Mouse (Mus musculus) liver, postnatal 0 days (tissue): Measurements from ENCODE around the gene Rnf187. TPM values are rescaled to one million over a fixed set of nuclear protein-coding genes. Genes with fewer than 3 reads are reported as not detected.
A peak's percentile ranks its signal among the peaks of the same experiment; 100 is the strongest.

Experiments used
- ATAC-seq: fragments of 200-750 bp; cut with Nextera tagmentation; 2 replicates; pipeline ENCODE4 v1.8.0; 2017; ENCODE audit warnings: mild to moderate bottlenecking, moderate library complexity
- DNase-seq: peaks from one replicate; pipeline ENCODE4 v3.0.0-alpha.2; 2016
- H3K27ac ChIP-seq: fragments of 300-500 bp; sonication (generic); 2 replicates; pipeline ENCODE4 v1.5.1; 2014; ENCODE audit warnings: antibody characterized with exemption, moderate library complexity, mild to moderate bottlenecking, low read depth
- H3K27me3 ChIP-seq: fragments of 300-500 bp; sonication (generic); 2 replicates; pipeline ENCODE4 v1.6.1; 2014; ENCODE audit warnings: low read length, control low read depth, mixed read lengths; ENCODE audit not compliant: insufficient read depth
- H3K36me3 ChIP-seq: fragments of 300-500 bp; sonication (generic); replicated peaks from 2 replicates; pipeline ENCODE4 v1.6.1; 2014; ENCODE audit warnings: mild to moderate bottlenecking, control low read depth, low read length, moderate library complexity, mixed read lengths; ENCODE audit not compliant: insufficient read depth
- H3K4me1 ChIP-seq: fragments of 300-500 bp; sonication (generic); 2 replicates; pipeline ENCODE4 v1.6.1; 2014; ENCODE audit warnings: antibody characterized with exemption, mild to moderate bottlenecking, control low read depth; ENCODE audit not compliant: insufficient read depth
- H3K4me2 ChIP-seq: fragments of 300-500 bp; sonication (generic); 2 replicates; pipeline ENCODE4 v1.6.1; 2014; ENCODE audit warnings: low read depth, mild to moderate bottlenecking, low read length, moderate library complexity, mixed read lengths
- H3K4me3 ChIP-seq: fragments of 300-500 bp; sonication (generic); 2 replicates; pipeline ENCODE4 v1.5.1; 2014; ENCODE audit warnings: low read depth, low read length
- H3K9ac ChIP-seq: fragments of 300-500 bp; sonication (generic); replicated peaks from 2 replicates; pipeline ENCODE4 v1.6.1; 2014; ENCODE audit warnings: mild to moderate bottlenecking, moderate library complexity
- H3K9me3 ChIP-seq: fragments of 300-500 bp; sonication (generic); 2 replicates; pipeline ENCODE4 v1.6.1; 2016; ENCODE audit warnings: mild to moderate bottlenecking, control low read depth, low read length, mixed read lengths
- CTCF ChIP-seq: sonication (generic); IDR thresholded peaks from 2 replicates; pipeline ENCODE4 v1.5.1; 2016; ENCODE audit warnings: antibody characterized with exemption, low read depth
- EP300 ChIP-seq: IDR thresholded peaks from 2 replicates; pipeline ENCODE4 v1.6.1; 2016; ENCODE audit warnings: antibody characterized with exemption, low read depth, mild to moderate bottlenecking
- WGBS: fragments of 180-500 bp; shearing (Covaris S2); extraction: QIAGEN DNeasy Blood & Tissue Kit; methylation state at CpG from one replicate; pipeline ENCODE4 v1.1.7; 2014; ENCODE audit not compliant: insufficient replicate concordance; 5-methylcytosine and 5-hydroxymethylcytosine counted together
- polyA plus RNA-seq: library from polyadenylated mRNA; unstranded; fragments of >200 nt; fragmentation: Nextera tagmentation; extraction: Ambion mirVana; gene quantifications from 2 replicates; pipeline ENCODE4 v1.2.1, GENCODE M21; 2015

The Rnf187 gene
- polyA plus RNA-seq, 1 experiment from 2014 or later, result 85.3 TPM

DNA sequence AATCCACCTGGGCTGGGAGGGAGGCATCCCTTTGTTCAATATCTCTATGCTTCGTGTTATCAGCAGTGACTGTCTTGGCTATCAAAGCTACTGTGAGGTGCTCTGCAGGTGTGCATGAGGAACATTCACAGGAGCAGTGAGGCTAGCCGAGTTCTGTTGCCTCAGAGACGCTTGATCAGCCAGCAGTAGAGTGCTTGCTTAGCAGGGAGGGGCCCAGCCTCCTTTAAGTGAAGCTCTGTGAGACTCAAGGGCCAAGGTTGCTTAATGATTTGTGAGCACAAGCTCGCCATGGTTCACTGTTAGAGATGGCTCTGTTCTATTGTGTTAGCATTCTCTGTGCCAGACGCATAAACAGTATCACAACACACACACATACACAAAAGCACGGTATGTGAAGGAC is 30.9 kb upstream of the Rnf187 start:
- no peak for DNase-seq

DNA sequence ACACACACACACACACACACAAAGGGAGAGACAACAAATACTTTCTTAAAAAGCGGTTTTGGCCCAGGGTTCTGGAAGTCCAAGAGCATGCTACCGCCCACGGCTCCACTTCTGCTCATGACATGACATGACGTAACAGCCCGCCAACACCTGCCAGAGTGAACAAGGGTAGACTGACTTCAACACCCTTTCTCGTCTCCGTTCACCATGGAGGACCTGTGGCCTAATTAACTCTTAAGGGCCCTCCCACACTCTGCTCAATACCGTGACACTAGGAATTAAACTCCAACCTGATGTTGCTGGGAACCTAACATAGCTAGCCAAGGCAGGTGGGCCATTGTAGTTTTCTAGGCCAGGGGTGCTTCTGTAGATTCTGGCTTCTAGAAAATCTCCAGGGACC is 30.3 kb upstream of the Rnf187 start:
- Histone ChIP-seq H3K4me1 (peaks cover 11% of the 10 kb centered on the region), H3K9ac (no peak overlapping the region), H3K4me3 (no peak overlapping the region), H3K36me3 (peaks cover 9% of the 10 kb centered on the region; the same call in 1 of the 2 replicates), H3K27ac (no peak overlapping the region), H3K27me3 (no peaks in the 10 kb centered on the region), H3K9me3 (no peaks in the 10 kb centered on the region), H3K4me2 (no peak overlapping the region)
- ATAC-seq (no peak), DNase-seq (no peak)
- TF ChIP-seq EP300, result no peak
- TF ChIP-seq CTCF, result no peak
- 52% methylated on average over 8 of the region's 8 CpGs for WGBS

More for the DNA sequence above, 30.9 kb upstream of the Rnf187 start:
- 67% methylated on average over 6 of the region's 6 CpGs for WGBS
- H3K4me2 ChIP-seq, result no peak overlapping the region
- no peak for ATAC-seq
- H3K4me3 ChIP-seq, result no peak overlapping the region
- peaks cover 11% of the 10 kb centered on the region for H3K4me1 ChIP-seq
- H3K27ac ChIP-seq, result no peak overlapping the region
- H3K36me3 ChIP-seq, result peaks cover 9% of the 10 kb centered on the region; the same call in 1 of the 2 replicates
- no peaks in the 10 kb centered on the region for H3K27me3 ChIP-seq
- TF ChIP-seq EP300 (no peak), CTCF (no peak)
- H3K9me3 ChIP-seq, result no peaks in the 10 kb centered on the region
- H3K9ac ChIP-seq, result no peak overlapping the region

DNA sequence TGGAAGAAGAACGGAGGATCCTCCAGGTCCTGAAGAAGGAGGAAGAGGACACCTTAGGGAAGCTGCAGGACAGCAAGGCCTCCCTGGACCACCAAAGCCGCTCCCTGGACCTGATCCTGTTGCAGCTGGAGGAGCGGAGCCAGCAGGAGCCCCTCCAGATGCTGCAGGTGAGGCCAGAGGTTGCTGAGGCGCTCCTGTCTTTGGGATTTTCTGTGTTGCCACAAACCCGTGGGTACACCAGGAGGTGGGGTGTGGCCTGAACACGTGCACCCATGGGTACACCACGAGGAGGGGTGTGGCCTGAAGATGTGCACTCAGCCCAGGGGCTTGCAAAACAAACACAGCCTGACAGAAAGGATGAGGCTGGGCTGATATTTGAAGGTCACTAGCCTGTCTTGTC is 29.8 kb upstream of the Rnf187 start:
- Histone ChIP-seq H3K9me3 (no peaks in the 10 kb centered on the region), H3K36me3 (peaks cover 9% of the 10 kb centered on the region; the same call in 1 of the 2 replicates), H3K4me1 (peaks cover 13% of the 10 kb centered on the region), H3K4me3 (no peak overlapping the region), H3K4me2 (no peak overlapping the region), H3K9ac (no peak overlapping the region), H3K27ac (no peak overlapping the region), H3K27me3 (no peaks in the 10 kb centered on the region)
- 59% methylated on average over 7 of the region's 7 CpGs for WGBS
- no peak for TF ChIP-seq EP300
- no peak for TF ChIP-seq CTCF
- ATAC-seq, result no peak
- DNase-seq, result no peak

DNA sequence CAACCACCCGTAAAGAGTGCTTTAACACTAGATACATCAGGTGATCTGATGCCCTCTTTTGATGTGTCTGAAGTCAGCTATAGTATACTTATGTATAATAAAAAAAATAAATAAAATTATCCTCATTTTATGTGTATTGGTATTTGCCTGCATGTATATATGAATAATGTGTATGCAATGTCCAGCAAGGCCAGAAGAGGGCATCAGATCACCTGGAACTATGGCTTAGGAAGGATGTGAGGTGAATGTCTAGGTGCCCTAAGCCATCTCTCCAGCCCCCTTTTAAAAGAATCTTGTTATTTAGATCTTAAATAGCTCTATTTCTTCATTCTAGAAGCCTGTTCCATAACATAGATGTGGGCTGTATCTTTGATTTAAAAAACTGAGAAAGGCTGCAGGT is 28.6 kb upstream of the Rnf187 start:
- H3K4me3 ChIP-seq, result no peak overlapping the region
- H3K4me2 ChIP-seq, result no peak overlapping the region
- H3K9me3 ChIP-seq, result no peaks in the 10 kb centered on the region
- no peaks in the 10 kb centered on the region for H3K27me3 ChIP-seq
- DNase-seq, result peak; percentile 50
- H3K9ac ChIP-seq, result no peak overlapping the region
- H3K36me3 ChIP-seq, result peaks cover 9% of the 10 kb centered on the region; the same call in 1 of the 2 replicates
- ATAC-seq, result no peak
- H3K27ac ChIP-seq, result no peak overlapping the region
- 86% methylated on average over 1 of the region's 1 CpGs for WGBS
- no peak for TF ChIP-seq EP300
- TF ChIP-seq CTCF, result peak; percentile 76
- H3K4me1 ChIP-seq, result peaks cover 15% of the 10 kb centered on the region

DNA sequence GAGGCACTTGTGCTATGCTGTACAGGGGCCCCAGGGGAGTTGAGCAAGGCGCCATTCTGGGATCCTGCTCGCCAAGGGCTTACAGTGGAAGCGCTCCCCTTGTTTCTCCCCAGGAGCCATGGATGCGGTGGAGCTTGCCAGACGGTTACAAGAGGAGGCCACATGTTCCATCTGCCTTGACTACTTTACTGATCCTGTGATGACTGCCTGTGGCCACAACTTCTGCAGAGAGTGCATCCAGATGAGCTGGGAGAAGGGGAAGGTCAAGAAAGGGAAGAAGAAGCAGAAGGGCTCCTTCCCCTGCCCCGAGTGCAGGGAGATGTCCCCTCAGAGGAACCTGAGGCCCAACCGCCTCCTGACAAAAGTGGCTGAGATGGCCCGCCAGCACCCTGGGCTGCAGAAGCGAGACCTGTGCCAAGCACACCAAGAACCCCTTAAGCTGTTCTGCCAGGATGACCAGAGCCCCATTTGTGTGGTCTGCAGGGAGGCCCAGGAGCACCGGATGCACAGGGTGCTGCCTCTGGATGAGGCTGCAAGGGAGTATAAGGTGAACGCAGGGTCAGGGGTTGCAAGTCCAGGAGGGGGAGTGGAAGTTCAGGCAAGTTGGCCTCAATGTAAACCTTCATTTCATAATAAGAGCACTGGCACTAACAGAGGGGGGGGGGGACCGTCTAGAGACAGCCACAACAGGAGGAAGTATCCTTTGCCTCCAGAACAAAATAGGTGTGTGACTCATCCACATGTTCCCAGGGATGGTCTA is 26.5 kb upstream of the Rnf187 start:
- no peak overlapping the region for H3K4me2 ChIP-seq
- 42% methylated on average over 12 of the region's 12 CpGs for WGBS
- peaks cover 18% of the 10 kb centered on the region for H3K4me1 ChIP-seq
- no peaks in the 10 kb centered on the region for H3K9me3 ChIP-seq
- TF ChIP-seq CTCF, result no peak
- TF ChIP-seq EP300, result no peak
- H3K36me3 ChIP-seq, result no peaks in the 10 kb centered on the region
- ATAC-seq (peak; percentile 54), DNase-seq (no peak)
- H3K27me3 ChIP-seq, result peaks cover 4% of the 10 kb centered on the region; the same call in 1 of the 2 replicates
- no peak overlapping the region for H3K27ac ChIP-seq
- no peak overlapping the region for H3K9ac ChIP-seq
- H3K4me3 ChIP-seq, result no peak overlapping the region

DNA sequence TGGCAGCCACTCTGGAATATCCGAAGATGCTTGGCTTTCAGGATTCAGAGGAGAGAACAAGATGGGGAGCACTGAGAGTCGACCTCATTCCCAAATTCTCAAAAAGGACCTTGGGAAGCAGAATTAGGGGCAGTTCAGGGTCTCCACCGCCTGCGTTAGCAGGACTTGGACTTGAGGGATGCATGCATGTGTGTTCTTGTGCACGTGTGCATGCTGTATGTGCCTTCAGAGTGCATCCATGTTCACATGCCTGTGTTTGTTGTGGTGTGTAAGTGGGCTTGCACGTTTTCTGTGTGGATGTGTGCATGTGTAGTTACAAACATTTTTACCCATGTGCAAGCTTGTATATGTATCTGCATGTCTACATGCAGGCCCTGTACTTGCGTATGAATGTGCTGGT is 25.5 kb upstream of the Rnf187 start:
- WGBS, result 78% methylated on average over 7 of the region's 7 CpGs
- no peak for ATAC-seq

More for the DNA sequence above, 25.5 kb upstream of the Rnf187 start:
- H3K27ac ChIP-seq, result no peak overlapping the region
- H3K36me3 ChIP-seq, result no peaks in the 10 kb centered on the region
- peaks cover 4% of the 10 kb centered on the region; the same call in 1 of the 2 replicates for H3K27me3 ChIP-seq
- no peak overlapping the region for H3K4me2 ChIP-seq
- H3K9ac ChIP-seq, result no peak overlapping the region
- no peak for DNase-seq
- no peaks in the 10 kb centered on the region for H3K9me3 ChIP-seq
- H3K4me1 ChIP-seq, result peaks cover 19% of the 10 kb centered on the region
- no peak for TF ChIP-seq EP300
- TF ChIP-seq CTCF, result no peak
- no peak overlapping the region for H3K4me3 ChIP-seq
